Mouse (Mus musculus) ovary, postnatal 14 days (tissue): Measurements from ENCODE around the gene 4930568D16Rik.
A peak's percentile ranks its signal among the peaks of the same experiment; 100 is the strongest.

ENCODE experiments used
- DNase-seq: peaks from one replicate; pipeline ENCODE4 v3.0.0; 2022; ENCODE audit warnings: low spot score

4930568D16Rik gene

GRCm38 (mm10) chr2:35367629-35368028, at the start of gene 4930568D16Rik:
Gene 4930568D16Rik (minus strand): TSS chr2:35367729.
- no peak for DNase-seq

DNA sequence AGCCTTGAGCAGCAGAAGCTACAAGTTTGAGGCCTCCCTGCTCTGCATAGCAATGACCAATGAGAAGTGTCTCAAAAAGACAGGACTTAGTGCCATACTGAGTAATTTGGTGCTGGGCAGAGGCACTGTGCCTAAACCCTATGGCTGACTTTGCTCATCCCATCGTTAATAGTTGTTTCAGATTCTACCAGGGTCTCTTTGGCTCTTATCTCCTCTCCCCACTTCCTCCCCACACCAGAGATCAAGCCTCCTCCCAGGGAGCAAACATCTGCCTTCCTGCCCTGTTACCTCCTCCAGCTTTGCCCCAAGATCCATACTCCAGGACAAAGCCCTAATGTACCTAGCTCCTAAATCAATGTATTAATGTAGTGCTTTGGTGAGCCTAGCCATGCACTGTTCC, 49.7 kb upstream of the 4930568D16Rik start:
- DNase-seq: no peak

- DNase-seq: no peak
Observed at GRCm38 (mm10) chr2:35416473-35416872, 48.9 kb upstream of the 4930568D16Rik start.

- no peak for DNase-seq
Observed at GRCm38 (mm10) chr2:35412810-35413209, 45.3 kb upstream of the 4930568D16Rik start.

DNA sequence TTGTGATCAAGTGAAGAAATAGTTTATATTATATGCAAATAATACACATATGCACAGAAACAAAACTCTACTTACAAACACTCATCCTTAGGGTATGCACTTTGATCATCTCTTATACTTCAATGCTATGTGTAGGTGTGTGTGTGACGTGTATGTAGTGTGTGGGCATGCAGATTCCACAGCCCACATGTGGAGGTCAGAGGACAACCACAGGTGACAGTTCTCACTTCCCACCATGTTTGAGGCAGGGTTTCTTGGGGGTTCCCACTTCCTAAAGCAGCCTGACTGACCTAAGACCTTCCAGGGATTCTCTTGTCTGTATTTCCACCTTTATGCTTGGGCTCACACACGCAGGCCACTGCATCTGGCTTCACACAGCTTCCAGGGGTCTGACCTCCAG, 44.7 kb upstream of the 4930568D16Rik start:
- DNase-seq: no peak

GRCm38 (mm10) chr2:35411640-35412190, 44.2 kb upstream of the 4930568D16Rik start:
- DNase-seq: no peak

- DNase-seq: no peak
Observed at GRCm38 (mm10) chr2:35409466-35409865, 41.9 kb upstream of the 4930568D16Rik start.

GRCm38 (mm10) chr2:35408409-35409110, 41.0 kb upstream of the 4930568D16Rik start:
- DNase-seq: no peak

GRCm38 (mm10) chr2:35407878-35408277, 40.3 kb upstream of the 4930568D16Rik start:
- no peak for DNase-seq

GRCm38 (mm10) chr2:35407266-35407665, 39.7 kb upstream of the 4930568D16Rik start:
- DNase-seq: no peak

- DNase-seq: no peak
Observed at GRCm38 (mm10) chr2:35406611-35407010, 39.1 kb upstream of the 4930568D16Rik start.

- no peak for DNase-seq
Observed at GRCm38 (mm10) chr2:35402391-35402790, 34.9 kb upstream of the 4930568D16Rik start.

DNA sequence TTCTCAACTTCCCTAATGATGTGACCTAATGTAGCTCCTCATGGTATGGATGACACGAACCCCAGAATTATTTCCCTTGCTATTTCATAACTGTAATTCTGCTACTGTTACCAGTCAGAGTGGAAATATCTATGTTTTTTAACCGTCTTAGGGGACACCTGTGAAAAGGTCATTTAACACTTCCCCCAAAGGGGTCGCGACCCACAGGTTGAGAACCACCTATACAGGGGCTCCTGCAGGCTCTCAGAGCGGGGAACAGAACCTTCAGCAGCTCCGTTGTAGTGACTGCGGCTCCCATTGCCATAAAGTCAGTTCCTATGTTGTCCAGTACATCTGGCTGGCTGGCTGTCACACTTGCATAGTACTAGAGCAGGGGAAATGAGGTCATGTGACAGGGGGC, 33.2 kb upstream of the 4930568D16Rik start:
- no peak for DNase-seq

DNA sequence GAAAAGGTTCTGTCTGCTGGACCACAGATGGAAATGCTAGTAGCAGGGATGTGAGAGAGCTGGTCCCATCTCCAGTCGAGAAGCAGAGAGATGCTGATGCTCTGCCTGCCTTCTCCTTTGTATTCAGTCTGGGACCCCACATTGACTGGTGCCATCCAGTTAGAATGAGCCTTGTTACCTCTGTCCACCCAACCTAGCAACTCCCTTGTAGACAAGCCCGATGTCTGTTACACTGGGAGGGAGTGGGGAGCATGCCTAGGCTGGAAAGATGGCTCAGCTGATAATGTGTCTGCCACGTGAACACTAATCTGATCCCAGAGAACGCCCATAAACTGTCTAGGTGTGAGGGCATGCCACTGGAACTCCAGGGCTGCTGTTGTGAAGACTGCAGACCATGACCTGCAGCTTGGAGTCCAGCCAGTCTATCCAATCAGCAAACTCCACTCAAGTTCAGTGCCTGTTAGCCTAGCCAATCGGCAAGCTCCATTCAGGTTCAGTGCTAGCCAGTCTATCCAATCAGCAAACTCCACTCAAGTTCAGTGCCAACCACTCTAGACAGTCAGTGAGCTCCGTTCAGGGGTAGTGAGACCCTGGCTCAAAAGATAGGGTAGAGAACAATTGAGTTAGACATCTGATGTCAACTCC, 30.8 kb upstream of the 4930568D16Rik start:
- DNase-seq: no peak

- peak; percentile 66 for DNase-seq
Observed at GRCm38 (mm10) chr2:35397590-35398173, 30.2 kb upstream of the 4930568D16Rik start.

- no peak for DNase-seq
Observed at GRCm38 (mm10) chr2:35397096-35397495, 29.6 kb upstream of the 4930568D16Rik start, which contains the start of gene 4930402F06Rik. Gene 4930402F06Rik (minus strand): TSS chr2:35397175.

DNA sequence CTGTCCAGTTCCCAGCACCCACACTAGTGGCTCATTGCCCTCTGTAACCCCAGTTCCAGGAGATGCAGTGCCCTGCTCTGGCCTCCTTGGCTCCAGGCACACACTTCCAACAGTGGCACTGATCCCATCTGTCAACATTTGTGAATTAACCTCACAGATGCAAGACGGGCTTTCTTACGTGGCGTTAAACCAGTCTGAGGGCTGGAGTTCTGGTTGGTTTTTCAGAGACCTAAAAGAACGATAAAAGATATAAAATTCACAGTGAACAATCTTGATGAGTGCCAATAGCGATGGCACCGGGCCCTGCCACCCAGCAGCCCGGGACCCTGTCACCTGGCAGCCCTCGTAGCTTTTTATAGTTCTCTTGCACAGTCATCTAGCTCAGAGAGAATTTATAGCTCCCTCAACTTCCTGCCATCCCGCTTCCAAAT, 17.9 kb upstream of the 4930568D16Rik start:
- no peak for DNase-seq

DNA sequence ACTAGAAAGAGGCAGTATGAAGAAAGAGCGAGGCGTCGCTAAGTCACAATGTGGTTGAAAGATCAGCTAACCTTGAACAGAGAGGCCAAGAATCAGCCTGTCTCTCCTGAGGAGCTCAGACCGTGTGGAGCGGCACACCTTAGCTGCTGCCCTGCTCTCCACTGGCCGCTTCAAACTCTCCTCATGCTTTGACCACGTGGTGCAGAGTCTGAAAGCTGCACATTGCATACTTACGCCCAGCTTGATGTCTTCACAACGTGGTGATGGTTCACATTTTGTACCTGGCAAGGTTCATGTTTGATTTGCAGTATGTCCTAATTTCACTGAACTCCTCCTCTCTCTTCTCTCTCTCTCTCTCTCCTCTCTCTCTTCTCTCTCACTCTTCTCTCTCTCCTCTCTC, 11.8 kb upstream of the 4930568D16Rik start:
- no peak for DNase-seq

DNA sequence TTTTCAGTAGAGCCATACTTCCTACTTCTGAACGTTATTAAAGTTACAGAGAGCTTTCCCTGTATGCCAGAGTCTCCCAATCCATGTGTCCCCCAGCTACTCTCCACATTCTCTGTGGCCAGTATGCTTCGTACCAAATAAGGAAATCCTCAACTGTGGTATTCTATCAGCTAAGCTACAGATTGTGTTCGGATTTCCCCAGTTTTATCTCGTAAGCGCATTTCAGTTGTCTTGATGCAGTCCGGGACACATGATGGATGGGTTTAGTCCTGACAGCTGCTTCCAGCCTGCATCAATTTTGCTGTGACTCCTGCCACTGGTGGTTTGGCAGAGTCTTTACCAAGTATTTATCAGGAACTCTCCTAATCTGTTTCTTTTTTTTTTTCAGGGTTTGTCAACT, 10.1 kb upstream of the 4930568D16Rik start:
- DNase-seq: no peak

DNA sequence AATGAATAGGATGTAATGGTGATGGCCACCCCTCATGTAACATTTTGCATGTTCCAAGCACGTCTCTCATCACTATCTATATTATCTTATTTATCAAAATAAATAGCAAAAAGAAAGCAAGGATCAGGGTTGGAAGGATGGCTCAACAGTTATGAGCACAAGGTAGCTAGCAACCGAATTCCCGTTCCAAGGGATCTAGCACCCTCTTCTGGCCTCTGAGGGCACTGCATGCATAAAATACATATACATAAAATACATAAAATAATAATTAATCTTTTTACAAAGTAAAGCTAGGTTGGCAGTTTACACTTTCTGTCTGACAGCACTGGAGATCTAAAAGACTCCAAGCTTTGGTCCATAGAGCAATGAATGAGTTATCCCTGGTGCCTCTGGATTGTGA, 5.5 kb upstream of the 4930568D16Rik start:
- peak; percentile 30 for DNase-seq

DNA sequence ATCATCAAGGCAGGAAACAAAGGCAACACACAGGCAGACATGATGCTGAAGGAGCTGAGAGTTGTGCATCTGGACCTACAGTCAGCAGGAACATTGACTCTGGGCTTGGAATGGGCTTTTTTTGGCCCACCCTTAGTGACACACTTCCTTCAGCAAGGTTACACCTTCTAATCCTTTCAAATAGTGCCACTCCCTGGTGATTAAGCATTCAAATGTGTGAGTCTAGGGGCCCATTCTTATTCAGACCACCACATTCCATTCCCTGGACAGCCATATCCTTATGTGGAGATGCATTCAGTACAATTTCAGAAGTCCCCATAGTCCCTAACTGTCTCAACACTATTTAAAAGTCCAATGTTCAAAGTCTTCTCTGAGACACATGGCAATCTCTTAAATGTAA, 3.2 kb upstream of the 4930568D16Rik start:
- no peak for DNase-seq

DNA sequence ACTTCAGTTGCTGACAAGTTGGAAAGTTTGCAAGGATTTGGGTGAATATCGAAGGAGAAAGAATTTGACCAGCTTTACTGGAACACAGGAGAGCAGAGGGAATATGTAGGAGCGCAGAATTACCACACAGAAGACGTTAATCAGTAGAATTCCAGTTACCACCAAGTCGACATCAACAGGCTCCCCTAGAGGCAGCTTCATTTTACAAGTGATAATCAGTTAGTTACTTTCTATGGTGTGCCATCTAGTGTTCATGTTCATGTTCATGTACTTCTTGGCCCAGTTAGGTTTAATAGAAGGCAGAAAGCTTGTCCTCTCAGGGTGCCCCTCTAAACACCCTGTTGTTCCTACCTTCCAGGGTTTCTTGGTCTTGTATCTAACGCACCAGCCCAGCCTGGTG, 18.3 kb downstream of the 4930568D16Rik start:
- DNase-seq: no peak

DNA sequence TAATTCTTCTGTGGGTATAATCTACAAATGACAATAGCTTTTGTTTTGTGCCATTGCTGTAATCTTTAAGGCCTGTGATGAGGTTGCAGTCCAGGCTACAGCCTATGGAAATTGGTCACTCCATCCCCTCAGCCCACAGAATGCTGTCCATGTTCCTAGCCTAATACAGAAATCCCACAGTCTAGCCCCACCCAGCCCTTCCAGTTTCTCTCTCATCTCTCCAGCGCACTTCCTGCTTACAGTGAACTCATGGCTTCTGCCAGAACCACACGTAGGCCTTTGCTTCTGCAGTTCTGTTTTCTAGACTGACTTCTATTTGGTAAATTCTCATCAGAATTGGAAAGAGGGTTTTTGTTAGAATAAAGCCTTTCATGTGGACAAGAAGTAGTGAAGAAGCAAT, 21.5 kb downstream of the 4930568D16Rik start:
- no peak for DNase-seq
